Mouse (Mus musculus) layer of hippocampus, adult 11-12 months (tissue): ENCODE results near the gene Plpp7.
A peak's percentile ranks its signal among the peaks of the same experiment; 100 is the strongest.

Experiments
- DNase-seq: peaks from one replicate; pipeline ENCODE4 v3.0.0; 2022; ENCODE audit warnings: low spot score

Gene Plpp7

GRCm38 (mm10) chr2:32068811-32069607, 26.3 kb upstream of the Plpp7 start:
- DNase-seq, result no peak

- no peak for DNase-seq
Observed at GRCm38 (mm10) chr2:32070747-32071146, 24.6 kb upstream of the Plpp7 start.

GRCm38 (mm10) chr2:32074404-32074803, 20.9 kb upstream of the Plpp7 start:
- no peak for DNase-seq

- no peak for DNase-seq
Observed at GRCm38 (mm10) chr2:32075368-32075767, 20.0 kb upstream of the Plpp7 start.

GRCm38 (mm10) chr2:32077744-32078143, 17.6 kb upstream of the Plpp7 start:
- no peak for DNase-seq

GRCm38 (mm10) chr2:32078522-32078921, 16.8 kb upstream of the Plpp7 start:
- DNase-seq, result no peak

- no peak for DNase-seq
Observed at GRCm38 (mm10) chr2:32079191-32079725, 16.1 kb upstream of the Plpp7 start.

GRCm38 (mm10) chr2:32080681-32081080, 14.6 kb upstream of the Plpp7 start:
- no peak for DNase-seq

GRCm38 (mm10) chr2:32081296-32081929, 13.9 kb upstream of the Plpp7 start:
- DNase-seq, result no peak

- DNase-seq, result no peak
Observed at GRCm38 (mm10) chr2:32082229-32082628, 13.1 kb upstream of the Plpp7 start.

GRCm38 (mm10) chr2:32083159-32084011, 11.9 kb upstream of the Plpp7 start:
- DNase-seq, result no peak

GRCm38 (mm10) chr2:32084111-32084871, 11.0 kb upstream of the Plpp7 start, which contains the start of gene Fam78a:
TSS of gene Fam78a (minus strand) at chr2:32084857.
- no peak for DNase-seq

GRCm38 (mm10) chr2:32084872-32085199, 10.5 kb upstream of the Plpp7 start:
- no peak for DNase-seq

- DNase-seq, result no peak
Observed at GRCm38 (mm10) chr2:32085231-32085630, 10.1 kb upstream of the Plpp7 start.

- DNase-seq, result no peak
Observed at GRCm38 (mm10) chr2:32087606-32088005, 7.7 kb upstream of the Plpp7 start.

GRCm38 (mm10) chr2:32088372-32088981, 6.9 kb upstream of the Plpp7 start:
- peak; percentile 33 for DNase-seq

- no peak for DNase-seq
Observed at GRCm38 (mm10) chr2:32089606-32090005, 5.7 kb upstream of the Plpp7 start.

- DNase-seq, result no peak
Observed at GRCm38 (mm10) chr2:32090145-32090544, 5.2 kb upstream of the Plpp7 start.

- no peak for DNase-seq
Observed at GRCm38 (mm10) chr2:32091956-32092355, 3.4 kb upstream of the Plpp7 start.

GRCm38 (mm10) chr2:32094001-32094707, 1.2 kb upstream of the Plpp7 start:
- no peak for DNase-seq

GRCm38 (mm10) chr2:32096122-32096420, 743 bp downstream of the Plpp7 start:
- DNase-seq, result no peak
